Mouse (Mus musculus): Measurements from ENCODE around the gene Olfr954.

Gene Olfr954

GRCm38 (mm10) chr9:39456401-39456800 is at the start of gene Olfr954:
Gene Olfr954, plus strand, starts transcription at chr9:39456701.
- DNase-seq: no peak

DNA sequence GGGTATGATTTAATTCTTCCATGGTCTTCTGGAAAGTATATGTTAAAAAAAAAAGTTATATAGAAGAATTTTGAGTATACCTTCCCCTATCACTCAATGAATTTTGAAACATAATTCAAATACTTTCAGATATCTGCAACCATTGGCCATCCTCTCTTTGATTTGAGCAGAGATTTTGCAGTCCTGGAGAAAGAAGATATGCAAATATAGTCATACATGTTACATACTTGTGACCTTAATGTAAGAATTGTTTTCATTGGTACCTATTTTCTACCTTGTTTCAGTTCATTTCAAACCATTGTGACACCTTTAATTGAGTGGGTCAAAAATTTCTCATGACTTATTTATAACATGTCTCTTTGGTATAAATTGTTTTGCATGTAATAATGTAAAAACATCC is 29.5 kb upstream of the Olfr954 start, which contains the start of gene Olfr952:
Gene Olfr952 (minus strand): TSS at position 101 of the 400 bp plus-strand sequence.
- no peak for DNase-seq

DNA sequence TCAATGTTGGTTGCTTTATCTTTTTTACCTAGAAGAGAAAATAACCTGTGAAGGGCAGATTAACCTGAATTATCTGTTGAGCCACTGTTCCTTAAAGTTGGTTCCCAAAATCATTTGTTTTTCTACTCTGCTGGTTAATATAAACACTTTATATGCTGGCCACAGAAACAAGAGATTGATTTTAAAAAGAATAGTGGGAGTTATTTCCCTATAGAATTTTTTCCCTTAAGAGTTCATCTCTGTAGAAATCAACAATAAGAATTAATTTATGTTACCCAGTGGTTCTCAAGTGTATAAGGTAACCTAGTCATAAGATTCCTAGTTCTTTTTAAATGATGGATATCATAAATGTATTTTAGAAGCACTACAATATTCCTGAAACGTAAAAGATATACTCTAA is 15.3 kb downstream of the Olfr954 start, which contains the start of gene Olfr955:
Gene Olfr955 (minus strand): TSS at position 101 of the 400 bp plus-strand sequence.
- DNase-seq: no peak

GRCm38 (mm10) chr9:39493895-39494294 is 37.4 kb downstream of the Olfr954 start, which contains the start of gene Olfr44:
Gene Olfr44, minus strand, starts transcription at chr9:39493995.
- DNase-seq: no peak

DNA sequence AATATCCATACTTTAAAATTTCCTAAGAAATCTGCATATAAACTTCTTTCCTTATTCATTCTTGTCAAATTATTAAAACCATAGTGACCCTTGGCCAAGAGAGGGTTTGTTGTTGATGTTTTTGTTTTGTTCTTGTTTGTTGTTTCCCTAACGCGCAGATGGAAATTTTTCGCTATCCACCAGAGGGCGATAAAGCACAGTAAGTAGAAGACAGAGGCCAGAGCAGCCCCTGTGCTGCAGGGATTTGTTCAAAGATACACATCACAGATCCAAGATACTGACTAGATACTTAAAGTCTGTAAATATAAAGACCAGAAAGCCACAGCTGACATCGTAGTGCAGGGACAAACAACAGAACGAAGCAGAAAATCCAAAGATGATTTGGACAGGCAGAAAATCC is 52.5 kb downstream of the Olfr954 start:
- DNase-seq: peak; percentile 22

GRCm38 (mm10) chr9:39509412-39509811 is 52.9 kb downstream of the Olfr954 start:
- no peak for DNase-seq
